8 mouse cellular contexts compared by ENCODE assay signal in the genomic region with DNA sequence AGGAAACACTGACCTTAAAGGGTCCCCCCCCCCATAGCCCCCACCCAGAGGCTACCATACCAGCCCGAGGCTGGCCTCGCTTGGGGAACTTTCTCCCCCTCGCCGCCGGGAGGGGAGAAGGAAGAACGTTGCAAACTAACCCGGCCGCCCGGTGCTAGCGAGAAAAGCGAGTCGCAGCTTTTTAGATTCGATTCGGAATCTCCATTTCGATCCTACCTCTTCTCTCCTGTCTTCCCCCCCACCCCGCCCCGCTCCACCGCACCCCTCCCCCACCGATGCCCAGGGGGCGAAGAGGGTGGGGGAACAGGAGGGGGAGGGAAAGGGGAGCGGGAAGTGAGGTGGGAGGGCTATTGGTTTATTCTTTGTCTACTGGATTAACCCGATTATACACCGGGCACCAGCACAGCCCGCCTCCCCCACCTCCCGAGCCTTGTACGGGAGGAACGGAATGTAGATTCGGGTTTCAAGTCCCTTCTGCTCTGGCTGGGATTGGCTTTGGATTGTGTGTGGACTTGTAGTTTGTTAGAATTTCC. TPM values are rescaled to one million over a fixed set of nuclear protein-coding genes. Genes with fewer than 3 reads are reported as not detected.
DNase-seq lines count a peak whose midpoint lies in the region; ATAC-seq lines count a peak whose summit lies in the region.

No protein-coding gene starts in this region.

- H3K4me3 ChIP-seq in hindbrain, embryonic 11.5 days (ENCODE audit: low read depth, low read length) = peak overlapping the region; percentile 90
- peak overlapping the region; percentile 68 for H3K4me3 ChIP-seq in lung, embryonic 15.5 days

- peak overlapping the region; percentile 81 for H3K9ac ChIP-seq in hindbrain, embryonic 11.5 days (ENCODE audit: low read depth, low read length)
- peak overlapping the region; percentile 56 for H3K9ac ChIP-seq in lung, embryonic 15.5 days

- H3K27ac ChIP-seq in hindbrain, embryonic 11.5 days (ENCODE audit: low read depth, low read length) = peak overlapping the region; percentile 100
- peak overlapping the region; percentile 98 for H3K27ac ChIP-seq in lung, embryonic 15.5 days

- H3K4me2 ChIP-seq in hindbrain, embryonic 11.5 days (replicated peaks; ENCODE audit: low read depth, low read length) = peak overlapping the region; percentile 86
- H3K4me2 ChIP-seq in lung, embryonic 15.5 days = peak overlapping the region; percentile 93

- no peaks in the 10 kb centered on the region for H3K27me3 ChIP-seq in hindbrain, embryonic 11.5 days (ENCODE audit: control insufficient read depth, insufficient read depth, low read length)
- H3K27me3 ChIP-seq in lung, embryonic 15.5 days = no peaks in the 10 kb centered on the region

- under 1% methylated on average over 19 of the region's 28 CpGs for WGBS in hindbrain, embryonic 11.5 days
- WGBS in lung, embryonic 15.5 days = 1% methylated on average over 21 of the region's 28 CpGs

- peak; percentile 63 for ATAC-seq in hindbrain, embryonic 11.5 days (ENCODE audit: low FRiP score)
- peak; percentile 25 for ATAC-seq in lung, embryonic 15.5 days (ENCODE audit: borderline replicate concordance, extremely low read depth, low FRiP score, low TSS enrichment)
- no peak for ATAC-seq in erythroid progenitor cell, adult 5-6 weeks (replicated peaks; ENCODE audit: low FRiP score, poor library complexity, severe bottlenecking)

- peak; percentile 70 for DNase-seq in adipocyte (ENCODE audit: low spot score)
- DNase-seq in cerebellum, adult 9-10 months = peak; percentile 81
- peak; percentile 71 to 72 for DNase-seq in frontal cortex, postnatal 10 days (ENCODE audit: low spot score in 2 of 2)
- peak; percentile 82 for DNase-seq in hindbrain, embryonic 11.5 days (ENCODE audit: low spot score)
- peak; percentile 68 to 78 for DNase-seq in layer of hippocampus, postnatal 14 days (ENCODE audit: low spot score in 2 of 2)
- DNase-seq in retina, postnatal 7 days (ENCODE audit: low read depth, low spot score) = peak; percentile 71

- no peaks in the 10 kb centered on the region for H3K36me3 ChIP-seq in hindbrain, embryonic 11.5 days (ENCODE audit: control insufficient read depth, insufficient read depth, low read length)
- peaks cover 7% of the 10 kb centered on the region; the same call in 1 of the 2 replicates for H3K36me3 ChIP-seq in lung, embryonic 15.5 days

- H3K9me3 ChIP-seq in hindbrain, embryonic 11.5 days (ENCODE audit: control insufficient read depth, low read length) = no peaks in the 10 kb centered on the region
- no peaks in the 10 kb centered on the region for H3K9me3 ChIP-seq in lung, embryonic 15.5 days

- 0 out of 2 replicates have a peak, but pooled peaks cover 2% of the 10 kb centered on the region for H3K4me1 ChIP-seq in hindbrain, embryonic 11.5 days (replicated peaks; ENCODE audit: control insufficient read depth, insufficient read depth, low read length)
- H3K4me1 ChIP-seq in lung, embryonic 15.5 days = peaks cover 15% of the 10 kb centered on the region

RNA-seq across cellular contexts. Expression of gene Spry2, which starts 1.0 kb away (rescaled TPM):
- 37.4 and 37.7 TPM in 2 replicates for polyA plus RNA-seq in hindbrain, embryonic 11.5 days (2014; fragmentation: Nextera tagmentation; extraction: Ambion mirVana)
- 10 to 100 TPM; 60.5 to 75.1 TPM for total RNA-seq in layer of hippocampus, postnatal 14 days (2021)
- polyA plus RNA-seq in lung, embryonic 15.5 days (2015; fragmentation: Nextera tagmentation; extraction: Ambion mirVana) = 43.9 and 47.4 TPM in 2 replicates
- 5.0 and 5.9 TPM in 2 replicates for total RNA-seq in erythroid progenitor cell, adult 5-6 weeks (2015; ENCODE audit: low replicate concordance)
- total RNA-seq in erythroid progenitor cell, adult 5-6 weeks (2017; ENCODE audit: low replicate concordance) = 4.6 TPM in 1 of 2 replicates, not detected in the other

Comparison
In these comparisons a context has a peak if more than half of its experiments do, and no peak if none do; other contexts are left out.
1. RNA of gene Spry2, which starts 1.0 kb away (total RNA-seq): 60.5 to 75.1 TPM in layer of hippocampus, postnatal 14 days; 4.6 to 5.9 TPM in erythroid progenitor cell, adult 5-6 weeks; every median in the first group is over 4 times any median in the second.
2. Peak in every context shown above with its lines, with median percentiles within 50 percentile points of each other: DNase-seq.